Mouse (Mus musculus) heart, adult 8-10 months (tissue): ENCODE results near the gene Eml6. TPM values are rescaled to one million over a fixed set of nuclear protein-coding genes. Genes with fewer than 3 reads are reported as not detected.
A peak's percentile ranks its signal among the peaks of the same experiment; 100 is the strongest.
"Not testable (repeated sequence)": the region's sequence is repeated elsewhere in the genome, so short reads cannot be mapped to it uniquely, and the experiment has no call there.

Source experiments
- DNase-seq: peaks from one replicate; pipeline ENCODE4 v3.0.0; 2022; ENCODE audit warnings: low spot score
- total RNA-seq, 4 experiments: library from RNA; stranded (reverse); gene quantifications; 2 replicates each; pipeline ENCODE4 v1.2.4; 2022

The Eml6 gene
- 1 to 10 TPM; 2.4 to 5.0 (median 2.9) TPM for total RNA-seq

GRCm38 (mm10) chr11:30025835-30026472 is at the start of gene Eml6:
Eml6 (minus strand) TSS chr11:30026033.
- peak; percentile 97 for DNase-seq

DNA sequence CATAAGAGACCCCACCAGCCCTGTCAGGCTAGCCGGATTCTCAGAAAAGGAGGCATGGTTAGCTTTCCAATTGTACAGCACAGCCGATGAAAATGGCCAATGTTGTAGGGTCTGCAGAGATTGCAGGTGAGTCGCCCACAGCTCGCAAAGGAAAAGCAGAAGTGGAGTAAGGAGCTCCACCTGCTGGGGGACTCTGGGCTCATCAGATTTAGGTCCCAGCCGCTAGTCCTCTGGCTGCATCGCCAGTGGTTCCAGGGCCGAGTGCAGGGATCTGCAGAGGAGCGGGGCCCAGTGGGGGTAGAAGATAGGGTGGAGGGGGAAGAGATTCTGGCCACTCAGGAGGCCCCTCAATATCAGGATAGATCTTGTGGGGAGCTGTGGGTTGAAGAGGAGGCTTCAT is 31.5 kb upstream of the Eml6 start:
- DNase-seq, result no peak

- DNase-seq, result no peak
Observed at GRCm38 (mm10) chr11:30025144-30025543, 689 bp downstream of the Eml6 start.

DNA sequence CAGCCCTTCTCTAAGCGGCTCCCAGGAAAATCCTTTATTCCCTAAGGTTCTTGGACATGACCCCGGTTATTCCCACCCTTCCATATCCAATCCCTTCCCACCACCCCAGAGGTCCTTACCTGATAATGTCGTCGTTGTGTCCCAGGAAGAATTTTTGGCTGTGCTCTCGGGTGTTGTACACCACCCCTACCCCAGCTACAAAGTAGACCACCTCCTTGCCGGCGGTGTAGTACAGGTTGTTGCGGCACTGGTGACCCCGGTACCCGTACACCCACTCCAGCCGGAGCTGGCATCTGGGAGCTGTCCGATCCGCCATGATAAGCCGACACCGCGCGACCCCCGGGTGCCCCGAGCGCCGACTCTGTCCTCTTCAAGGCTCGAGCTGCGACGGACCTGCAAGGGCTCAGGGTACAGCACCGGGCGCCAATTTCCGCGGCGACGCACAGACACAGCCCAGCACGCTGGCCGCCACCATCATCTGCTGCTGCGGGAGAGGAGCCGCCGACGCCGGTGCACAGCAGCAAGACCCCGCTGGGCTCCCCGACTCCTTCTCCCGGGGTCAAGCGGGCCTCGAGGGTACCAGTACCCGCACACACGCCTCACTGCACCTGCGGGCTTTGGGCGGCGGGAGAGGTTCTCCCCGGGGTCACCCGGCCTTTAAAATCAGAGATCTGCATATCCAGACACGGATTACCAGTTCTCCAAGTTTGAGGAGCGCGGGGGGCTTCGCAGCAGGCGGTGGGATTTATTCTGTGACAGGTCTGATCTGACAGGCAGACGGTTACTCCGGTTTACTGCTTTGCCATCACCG is 1.4 kb downstream of the Eml6 start:
- DNase-seq, result peak; percentile 12

DNA sequence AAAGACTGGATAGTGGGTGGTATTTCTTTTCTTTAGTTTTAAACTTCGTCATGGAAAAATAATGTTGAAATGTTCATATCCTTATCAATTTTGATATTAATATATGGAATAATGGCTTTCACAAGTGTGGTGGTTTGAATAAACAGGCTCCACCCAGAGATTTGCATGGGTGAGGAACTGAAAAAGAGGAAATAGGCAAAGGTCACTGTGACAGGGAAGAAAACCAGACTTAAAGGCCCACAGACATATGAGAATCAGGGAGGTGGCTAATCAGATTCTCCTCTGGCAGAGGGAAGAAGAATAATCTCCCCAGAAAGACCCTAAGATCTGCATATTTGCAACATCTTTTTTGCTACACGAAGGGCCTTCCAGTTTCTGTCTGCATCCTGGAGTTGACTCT is 39.6 kb downstream of the Eml6 start:
- DNase-seq, result no peak

DNA sequence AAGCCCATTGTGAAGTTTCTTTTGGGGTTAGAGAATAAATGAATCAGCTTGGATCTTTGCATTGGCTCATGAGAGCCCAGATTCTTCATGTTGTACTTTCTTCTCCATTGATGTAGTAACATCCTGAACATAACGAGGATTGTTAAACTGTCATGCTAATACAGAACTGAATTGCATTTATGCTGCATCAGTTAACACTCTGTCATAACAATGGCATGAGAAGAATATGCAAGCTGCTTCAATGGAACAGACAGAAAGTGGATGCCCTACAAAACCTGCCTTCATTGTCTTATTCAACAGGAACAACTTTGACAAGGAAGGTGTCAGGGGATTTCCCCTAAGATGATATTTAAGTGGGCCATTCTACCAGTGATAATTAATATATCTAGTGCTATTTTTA is 57.0 kb downstream of the Eml6 start:
- DNase-seq, result no peak

- DNase-seq, result peak; percentile 4
Observed at GRCm38 (mm10) chr11:29959366-29959765, 66.5 kb downstream of the Eml6 start.

DNA sequence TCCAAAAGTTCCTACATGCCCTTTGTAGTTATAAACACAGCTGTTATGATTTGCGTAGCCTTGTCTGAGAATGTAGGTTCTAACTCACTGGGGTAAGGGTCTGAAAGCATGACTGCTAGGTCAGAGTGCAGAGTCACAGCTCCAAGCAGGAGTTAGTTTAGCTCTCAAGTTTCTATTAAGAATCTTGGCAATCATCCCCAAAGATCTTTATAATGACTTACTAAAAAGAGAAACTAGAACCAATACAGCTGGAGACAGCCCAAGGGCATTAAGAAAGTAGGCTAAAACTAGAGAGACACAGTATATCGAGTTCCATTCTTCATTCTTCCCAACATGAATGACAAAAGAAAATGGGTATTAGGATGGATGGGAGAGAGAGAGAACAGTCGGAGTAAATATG is 81.2 kb downstream of the Eml6 start:
- DNase-seq, result no peak

DNA sequence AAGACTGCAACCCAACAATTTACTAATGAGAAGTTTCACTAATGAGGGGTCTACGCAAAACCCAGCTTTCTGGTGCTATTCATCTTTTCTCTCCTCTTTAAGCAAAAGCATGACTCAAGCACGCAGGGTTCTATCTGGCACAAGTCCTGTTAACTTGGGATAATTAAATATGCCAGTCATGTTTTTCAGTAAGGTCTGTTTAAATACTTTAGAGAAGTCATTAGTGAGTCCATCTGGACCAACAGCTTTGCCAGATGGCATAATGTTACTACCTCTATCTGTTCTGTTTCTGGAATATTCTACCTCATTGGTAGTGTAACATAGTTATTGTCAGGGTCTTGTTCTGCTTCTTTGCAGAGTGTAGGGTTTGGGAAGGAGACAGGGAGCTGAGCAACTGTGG is 101.5 kb downstream of the Eml6 start:
- DNase-seq, result no peak

GRCm38 (mm10) chr11:29923851-29924250 is 102.0 kb downstream of the Eml6 start:
- DNase-seq, result no peak

DNA sequence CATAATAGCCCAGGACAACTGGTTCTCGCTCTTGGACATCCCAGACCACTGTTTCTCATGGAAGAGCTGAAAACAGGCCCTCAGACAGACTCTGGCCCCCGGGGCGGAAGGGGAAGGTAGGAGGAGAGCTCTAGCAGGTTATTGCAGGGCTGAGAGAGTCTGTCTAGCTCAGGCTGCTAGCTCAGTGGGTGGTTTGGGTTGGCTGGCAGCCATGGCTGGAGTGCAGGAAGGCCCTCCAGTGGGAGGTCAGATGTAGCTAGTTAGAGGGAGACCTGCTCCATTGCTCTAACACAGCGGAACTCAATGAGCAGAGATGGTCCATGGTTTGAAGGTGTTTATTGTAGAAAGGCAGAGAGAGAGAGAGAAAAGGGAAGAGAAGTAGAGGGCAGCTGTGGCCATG is 112.7 kb downstream of the Eml6 start:
- DNase-seq, result no peak

DNA sequence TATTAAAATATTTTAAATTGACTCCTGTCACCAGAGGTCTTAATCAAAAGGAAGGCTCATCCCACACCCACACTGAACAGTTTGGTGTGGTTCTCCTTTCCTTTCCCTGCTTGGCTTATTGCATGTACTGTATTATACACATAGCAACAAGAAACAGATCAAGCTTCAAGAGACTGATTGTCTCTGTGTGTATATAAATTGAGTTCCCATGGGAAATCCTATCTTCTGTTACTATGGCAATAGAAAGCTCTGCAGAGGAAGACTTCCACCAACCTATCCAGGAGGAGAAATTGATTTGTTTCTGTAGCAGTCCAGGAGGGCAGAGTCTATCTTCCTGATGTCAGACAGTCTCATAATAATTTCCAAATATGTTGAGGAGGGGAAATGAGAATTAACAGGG is 116.5 kb downstream of the Eml6 start:
- no peak for DNase-seq

- peak; percentile 72 for DNase-seq
Observed at GRCm38 (mm10) chr11:29885160-29885559, 140.7 kb downstream of the Eml6 start.

DNA sequence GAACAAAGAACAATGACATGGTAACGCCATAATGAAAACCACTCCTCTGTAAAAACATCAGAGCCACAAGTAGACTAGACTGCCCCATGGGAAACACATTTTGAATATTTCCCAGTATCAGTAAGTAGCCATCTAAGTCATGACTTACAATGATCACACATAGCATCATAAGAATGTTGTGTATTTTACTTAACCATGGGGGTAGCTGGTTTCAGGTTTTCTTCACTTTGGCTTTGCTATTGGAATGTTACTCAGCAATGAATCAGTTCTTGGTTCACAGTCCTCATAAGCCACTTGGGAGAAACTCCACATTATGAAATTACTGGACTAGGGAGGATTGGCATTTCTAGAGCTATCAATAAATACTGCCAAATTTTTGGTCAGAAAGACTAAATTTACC is 141.5 kb downstream of the Eml6 start:
- DNase-seq, result no peak

DNA sequence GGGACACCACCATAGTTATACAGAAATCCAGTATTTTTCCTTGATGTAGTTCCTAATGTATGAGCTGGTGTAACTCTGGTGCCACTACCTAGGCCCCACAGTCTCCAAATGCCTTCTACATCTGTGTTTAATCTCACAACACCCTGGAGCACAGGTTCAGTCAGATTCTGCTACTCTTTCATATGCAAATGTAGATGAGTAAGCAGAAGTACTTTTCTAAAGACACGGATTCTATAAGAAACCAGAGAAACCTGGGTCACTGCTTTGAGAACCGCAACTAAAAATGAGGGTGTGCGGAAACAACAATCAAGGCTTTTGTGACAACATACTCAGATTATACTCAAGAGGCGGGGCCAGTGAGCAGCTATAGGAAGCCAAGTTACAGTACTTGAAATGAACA is 142.8 kb downstream of the Eml6 start:
- DNase-seq, result no peak

- DNase-seq, result no peak
Observed at GRCm38 (mm10) chr11:29879641-29880040, 146.2 kb downstream of the Eml6 start.

DNA sequence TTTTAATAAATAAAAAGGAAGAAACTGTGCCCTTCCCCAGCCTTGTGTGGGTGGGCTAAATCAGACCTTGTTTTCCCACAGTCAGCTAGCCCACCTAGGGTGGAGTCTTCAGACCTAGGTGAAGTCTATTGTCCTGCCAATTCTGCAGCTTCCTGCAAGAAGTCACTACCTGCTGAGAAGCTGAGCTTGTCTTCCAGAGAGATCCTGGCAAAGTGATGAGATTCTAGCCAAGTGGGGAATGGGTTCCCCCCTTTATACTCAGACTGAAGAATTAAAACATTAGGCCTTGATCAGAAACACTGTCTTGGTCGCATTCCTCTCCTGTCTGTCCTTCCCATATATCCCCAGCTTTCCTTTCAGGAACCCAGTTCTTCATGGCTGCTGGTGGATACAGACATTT is 147.9 kb downstream of the Eml6 start:
- no peak for DNase-seq

- no peak for DNase-seq
Observed at GRCm38 (mm10) chr11:29877280-29877679, 148.6 kb downstream of the Eml6 start.

DNA sequence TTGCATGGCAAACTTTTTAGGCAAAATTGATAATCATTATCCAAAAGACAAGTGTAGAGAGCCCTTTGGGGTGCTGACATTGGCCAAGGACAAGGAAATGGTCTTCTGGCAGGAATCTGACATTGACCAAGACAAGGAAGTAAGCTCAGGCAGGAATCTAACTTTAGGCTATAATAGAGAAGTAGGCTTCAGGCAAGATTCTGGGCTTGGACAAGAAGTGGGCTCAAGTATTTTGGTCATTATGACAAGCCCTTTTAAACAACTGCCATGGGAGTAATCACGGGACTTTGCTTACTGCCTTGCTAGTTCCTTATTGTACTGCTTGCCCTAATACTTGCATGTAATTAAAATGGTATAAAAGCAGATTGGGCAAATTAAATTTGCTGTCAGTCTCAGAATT is 151.1 kb downstream of the Eml6 start:
- not testable (repeated sequence) for DNase-seq

DNA sequence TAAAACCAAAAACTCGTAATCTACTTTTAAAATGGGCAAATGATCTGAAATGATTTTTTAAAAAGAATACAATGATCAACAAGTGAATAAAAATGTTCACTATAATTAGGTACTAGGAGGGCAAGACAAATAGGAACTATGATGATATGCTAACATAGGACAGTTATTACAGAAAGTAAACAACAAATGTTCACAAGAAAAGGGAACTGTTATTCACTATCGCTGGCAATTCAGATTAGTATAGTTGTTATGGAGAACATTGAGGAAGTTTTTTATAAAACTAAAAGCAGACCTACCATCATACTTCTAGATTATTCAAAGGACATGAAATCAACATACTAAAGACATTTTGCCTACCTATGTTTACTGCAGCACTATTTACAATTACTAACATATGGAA is 155.7 kb downstream of the Eml6 start:
- no peak for DNase-seq

GRCm38 (mm10) chr11:29864269-29864668 is 161.6 kb downstream of the Eml6 start:
- no peak for DNase-seq

DNA sequence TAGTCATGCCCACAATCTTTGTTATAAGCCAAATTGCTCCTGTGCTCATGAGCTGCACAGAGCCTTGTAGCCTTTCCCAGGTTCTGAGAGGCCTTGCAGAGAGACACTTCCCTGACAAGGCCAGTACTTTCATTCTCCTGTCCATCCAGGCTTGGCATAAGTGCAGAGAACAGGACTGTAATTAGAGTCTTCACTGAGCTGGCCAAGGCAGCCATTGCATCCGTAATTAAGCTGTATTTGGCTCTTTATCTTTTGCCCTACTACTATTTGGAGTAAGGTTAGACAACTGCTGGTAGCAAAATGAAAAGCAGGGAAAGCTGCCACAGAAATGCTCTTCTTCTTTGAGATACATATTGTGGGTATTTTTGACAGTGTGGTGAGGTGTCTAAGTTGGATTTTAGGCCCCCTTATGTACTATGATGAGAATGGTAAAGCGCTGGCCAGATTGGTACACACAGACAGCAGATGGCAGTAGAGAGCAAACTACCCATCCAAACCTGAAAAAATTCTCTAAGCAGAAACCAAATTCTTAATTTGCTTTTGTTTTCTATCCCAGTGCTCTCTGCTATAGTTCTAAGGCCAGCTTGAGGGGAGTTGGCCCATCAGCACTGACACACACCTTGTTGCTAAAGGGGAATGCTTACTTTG is 164.0 kb downstream of the Eml6 start:
- DNase-seq, result peak; percentile 42

- DNase-seq, result no peak
Observed at GRCm38 (mm10) chr11:29861040-29861439, 164.8 kb downstream of the Eml6 start.
